Mouse (Mus musculus) spleen, adult 2 months (tissue): ENCODE results near the gene Arhgap23. TPM values are rescaled to one million over a fixed set of nuclear protein-coding genes. Genes with fewer than 3 reads are reported as not detected.

Experiments used
- DNase-seq, 2 experiments: peaks; one replicate each; pipeline versions ENCODE4 v3.0.0 to v3.0.0-alpha.2; 2012 to 2021; ENCODE audit warnings: low spot score in 2 of 2, low read depth in 1 of 2
- H3K27ac ChIP-seq: fragments of 200-500 bp; 2 replicates; pipeline ENCODE4 v1.5.1; 2012; ENCODE audit warnings: low read length, inconsistent platforms; ENCODE audit not compliant: insufficient read depth
- H3K27me3 ChIP-seq: fragments of 200-500 bp; 2 replicates; pipeline ENCODE4 v1.6.1; 2012; ENCODE audit warnings: mild to moderate bottlenecking, moderate library complexity, low read length, inconsistent platforms; ENCODE audit not compliant: control insufficient read depth, insufficient read depth
- H3K36me3 ChIP-seq: fragments of 200-500 bp; 2 replicates; pipeline ENCODE4 v1.6.1; 2012; ENCODE audit warnings: mild to moderate bottlenecking, low read length, inconsistent platforms; ENCODE audit not compliant: control insufficient read depth, insufficient read depth
- H3K4me1 ChIP-seq: fragments of 200-500 bp; 2 replicates; pipeline ENCODE4 v1.6.1; 2011; ENCODE audit warnings: inconsistent platforms; ENCODE audit not compliant: control insufficient read depth, insufficient read depth, insufficient read length
- H3K4me3 ChIP-seq: fragments of 200-500 bp; 2 replicates; pipeline ENCODE4 v1.5.1; 2011; ENCODE audit warnings: mild to moderate bottlenecking, inconsistent platforms; ENCODE audit not compliant: insufficient read depth, insufficient read length; ENCODE audit errors: extremely low read depth
- CTCF ChIP-seq: fragments of 200-500 bp; IDR thresholded peaks from 2 replicates; pipeline ENCODE4 v1.5.1; 2011; ENCODE audit warnings: mild to moderate bottlenecking, inconsistent platforms; ENCODE audit not compliant: insufficient read depth, insufficient read length, insufficient replicate concordance; ENCODE audit errors: extremely low read depth
- POLR2A ChIP-seq: fragments of 200-500 bp; IDR thresholded peaks from 2 replicates; pipeline ENCODE4 v1.6.1; 2011; ENCODE audit warnings: low read depth, low read length, inconsistent platforms
- WGBS: fragments of 180-500 bp; shearing (Covaris S2); methylation state at CpG from one replicate; pipeline ENCODE4 v1.1.7; 2018; 5-methylcytosine and 5-hydroxymethylcytosine counted together
- polyA plus RNA-seq: library from polyadenylated mRNA; depleted of rRNA; stranded (reverse); fragments of >200 nt; gene quantifications from 2 replicates; pipeline ENCODE4 v1.2.3, GENCODE M21; 2012

The Arhgap23 gene
- polyA plus RNA-seq, 1 experiment, result 39.7 TPM

DNA sequence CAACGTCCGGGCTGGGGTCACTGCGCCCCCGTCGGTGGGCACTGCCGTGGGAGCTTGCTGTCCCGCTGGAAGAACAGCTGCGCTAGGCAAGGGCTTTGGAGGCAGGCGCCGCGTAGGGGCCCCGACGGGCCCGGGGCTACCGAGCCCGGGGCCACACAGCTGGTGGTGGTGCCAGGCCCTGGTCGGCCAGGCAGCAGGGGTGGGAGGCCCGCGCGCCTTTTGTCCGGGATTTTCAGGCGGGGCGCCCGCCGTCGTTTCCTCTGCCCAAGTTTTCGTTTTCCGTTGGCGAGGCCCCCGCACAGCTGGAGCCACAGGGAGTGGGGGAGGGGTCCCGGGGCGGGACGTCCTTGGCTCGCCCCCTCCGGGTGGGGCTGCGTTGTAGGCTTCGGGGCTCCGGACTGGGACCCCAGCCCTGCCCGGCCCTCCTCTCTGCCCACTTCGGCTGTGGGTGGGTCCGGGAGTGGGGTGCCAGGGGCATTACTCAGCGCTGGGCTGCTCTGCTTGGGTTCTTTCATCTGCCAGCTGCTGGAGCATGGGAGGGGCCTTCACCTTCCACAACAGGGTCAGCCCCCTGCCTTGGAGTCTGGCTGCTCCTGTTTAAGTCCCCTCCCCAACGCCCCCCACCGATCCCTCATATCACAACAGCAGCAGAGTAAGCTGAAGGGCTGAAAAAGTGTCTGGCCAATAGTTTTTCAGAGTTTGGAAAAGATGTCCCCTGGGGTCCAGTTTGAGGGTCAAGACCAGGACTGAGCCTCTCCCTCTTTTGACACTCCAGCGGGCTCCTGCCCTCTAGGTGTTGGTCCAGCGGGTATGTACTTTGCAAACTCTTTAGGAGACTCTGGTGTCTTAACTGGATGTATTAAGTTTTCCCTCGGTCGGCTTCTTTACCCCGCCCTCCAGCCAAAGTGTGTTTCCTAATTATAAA is 641 bp downstream of the Arhgap23 start:
- Histone ChIP-seq H3K27ac (0 out of 2 replicates have a peak overlapping the region, but pooled peaks have one; percentile 23), H3K4me1 (peaks cover 5% of the 10 kb centered on the region), H3K36me3 (no peaks in the 10 kb centered on the region), H3K4me3 (peak overlapping the region; percentile 59), H3K27me3 (peaks cover 5% of the 10 kb centered on the region)
- no peak for DNase-seq
- WGBS, result 6% methylated on average over 42 of the region's 49 CpGs
- no peak for TF ChIP-seq POLR2A
- no peak for TF ChIP-seq CTCF

DNA sequence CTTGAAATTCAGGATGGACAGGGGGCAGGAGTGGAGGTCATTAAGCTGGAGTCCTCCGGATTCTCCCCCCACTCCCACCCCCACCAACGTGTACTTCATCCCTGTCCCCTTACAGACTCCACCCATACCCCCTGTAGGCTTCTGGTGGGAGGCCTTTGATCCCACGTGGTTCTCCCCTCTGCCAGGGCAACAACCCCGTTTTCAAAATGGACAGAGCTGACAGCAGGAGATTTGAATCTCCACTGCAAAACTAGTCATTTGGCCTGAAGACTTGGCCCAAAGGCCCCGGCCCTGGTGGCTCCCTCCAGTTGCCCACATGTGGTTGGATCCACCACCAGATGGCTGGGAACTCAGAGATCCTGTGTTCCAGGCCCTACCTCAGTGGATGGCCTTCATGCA is 1.3 kb downstream of the Arhgap23 start:
- H3K27me3 ChIP-seq, result peaks cover 5% of the 10 kb centered on the region
- peaks cover 5% of the 10 kb centered on the region for H3K4me1 ChIP-seq
- TF ChIP-seq CTCF (no peak), POLR2A (no peak)
- no peaks in the 10 kb centered on the region for H3K36me3 ChIP-seq
- WGBS, result 25% methylated on average over 5 of the region's 5 CpGs
- no peak for DNase-seq
- no peak overlapping the region for H3K27ac ChIP-seq
- no peak overlapping the region for H3K4me3 ChIP-seq

DNA sequence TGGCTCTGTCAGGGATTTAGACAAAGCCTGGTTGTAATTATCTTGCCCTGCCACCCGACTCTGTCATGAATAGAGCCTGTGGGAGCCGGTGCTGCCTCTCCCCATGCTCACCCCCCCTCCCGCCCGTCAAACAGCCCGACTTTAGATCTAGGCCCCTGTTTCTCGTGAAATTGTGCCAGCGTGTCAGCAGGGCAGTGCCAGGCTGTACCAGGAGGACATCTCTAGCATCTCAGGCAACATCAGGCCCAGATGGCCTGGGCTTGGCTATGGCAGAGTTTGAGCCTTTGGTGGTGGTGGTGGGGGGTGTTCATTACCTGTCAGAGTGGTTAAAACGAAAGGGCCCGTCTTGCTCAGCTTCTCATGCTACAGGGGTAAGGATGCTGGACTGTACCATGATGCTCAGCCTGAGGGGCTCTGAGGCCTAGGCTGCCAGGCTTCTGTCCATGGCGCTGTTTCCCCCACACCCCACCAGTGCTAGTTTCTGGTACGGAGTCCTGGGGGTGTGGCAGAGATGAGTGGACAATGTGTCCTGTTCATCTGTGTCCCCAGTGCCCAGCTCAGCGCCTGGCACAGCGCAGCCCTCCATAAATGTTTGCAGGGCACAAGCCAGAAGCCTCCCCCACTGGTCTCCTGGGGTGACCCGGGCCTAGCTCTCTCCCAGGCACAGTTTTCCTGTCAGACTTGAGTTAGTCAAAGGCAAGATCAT is 3.7 kb downstream of the Arhgap23 start:
- Histone ChIP-seq H3K4me1 (peaks cover 3% of the 10 kb centered on the region; the same call in 1 of the 2 replicates), H3K36me3 (no peaks in the 10 kb centered on the region), H3K27me3 (peaks cover 5% of the 10 kb centered on the region), H3K4me3 (no peak overlapping the region), H3K27ac (no peak overlapping the region)
- 83% methylated on average over 14 of the region's 14 CpGs for WGBS
- DNase-seq, result no peak
- no peak for TF ChIP-seq POLR2A
- TF ChIP-seq CTCF, result no peak

DNA sequence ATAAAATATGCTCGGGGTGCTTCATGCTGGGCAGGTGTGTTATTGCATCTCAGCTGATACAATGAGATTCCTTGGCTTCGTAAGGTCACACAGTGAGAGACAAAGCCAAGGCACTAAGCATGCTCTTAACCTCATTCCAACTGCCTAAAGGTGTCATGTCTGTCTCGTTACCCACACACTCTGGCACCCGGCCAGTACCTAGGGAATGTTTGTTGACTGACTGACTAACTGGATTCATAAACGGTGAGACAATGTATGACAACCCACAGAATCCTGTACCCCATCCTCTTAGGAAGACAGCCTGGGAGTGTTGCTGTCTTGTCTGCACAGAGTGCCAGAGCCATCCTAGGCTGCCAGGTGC is 4.2 kb downstream of the Arhgap23 start:
- WGBS, result 83% methylated on average over 5 of the region's 5 CpGs
- Histone ChIP-seq H3K4me1 (peaks cover 3% of the 10 kb centered on the region; the same call in 1 of the 2 replicates), H3K4me3 (no peak overlapping the region), H3K27ac (no peak overlapping the region), H3K27me3 (peaks cover 5% of the 10 kb centered on the region), H3K36me3 (no peaks in the 10 kb centered on the region)
- DNase-seq, result no peak
- TF ChIP-seq POLR2A, result no peak
- TF ChIP-seq CTCF, result no peak

DNA sequence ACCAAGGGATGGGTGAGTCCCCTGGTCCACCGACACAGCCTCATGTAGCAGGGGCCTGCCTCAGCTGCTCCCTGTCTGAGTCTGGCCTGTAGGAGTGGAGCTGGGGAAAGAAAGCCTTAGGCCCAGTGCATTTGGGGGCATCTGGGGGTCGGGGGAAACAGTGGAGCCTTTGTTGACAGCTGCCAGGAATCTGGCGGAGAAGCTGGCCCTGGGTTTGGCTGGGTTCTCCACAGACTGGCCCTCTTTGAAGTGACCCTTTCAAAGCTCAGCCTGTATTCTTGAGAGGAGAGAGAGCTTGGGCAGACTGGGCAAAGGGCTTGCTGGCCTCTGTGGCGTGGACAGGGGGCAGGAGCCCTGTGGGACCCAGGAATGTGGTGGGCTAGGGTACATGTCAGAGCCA is 7.2 kb downstream of the Arhgap23 start:
- DNase-seq, result no peak
- no peak overlapping the region for H3K27ac ChIP-seq
- 82% methylated on average over 4 of the region's 4 CpGs for WGBS
- TF ChIP-seq POLR2A (no peak), CTCF (no peak)
- H3K4me3 ChIP-seq, result no peak overlapping the region
- H3K27me3 ChIP-seq, result no peaks in the 10 kb centered on the region
- 0 out of 2 replicates have a peak, but pooled peaks cover under 1% of the 10 kb centered on the region for H3K4me1 ChIP-seq
- no peaks in the 10 kb centered on the region for H3K36me3 ChIP-seq

DNA sequence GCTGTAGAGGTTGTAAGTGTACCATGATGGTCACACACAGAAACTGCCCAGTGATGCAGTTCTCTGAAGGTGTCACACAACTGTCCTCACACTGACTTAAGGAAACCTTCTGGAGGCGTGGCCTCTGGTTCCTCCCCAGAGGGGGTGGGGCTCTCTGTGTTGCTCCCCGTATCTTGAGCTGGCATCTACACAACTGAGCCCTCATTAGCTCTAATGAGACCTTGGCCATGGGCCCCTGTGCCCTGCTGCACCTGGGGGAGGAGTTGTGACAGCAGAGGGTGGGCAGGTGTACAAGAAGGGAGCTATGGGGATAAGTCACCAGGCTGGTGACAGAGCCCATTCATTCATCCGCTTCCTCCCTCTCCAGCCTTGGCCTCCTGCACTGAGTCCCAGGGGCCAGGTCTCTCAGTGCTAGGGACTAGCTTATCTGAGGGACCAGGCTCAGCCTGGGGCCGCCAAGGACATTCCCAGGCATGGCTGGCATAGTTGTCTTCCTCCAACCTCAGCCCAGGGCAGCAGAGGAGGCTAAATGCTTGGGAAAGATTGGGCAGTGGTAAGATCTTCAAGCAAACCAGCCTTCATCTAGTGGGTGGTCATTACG is 8.9 kb downstream of the Arhgap23 start:
- no peak for TF ChIP-seq CTCF
- TF ChIP-seq POLR2A, result no peak
- WGBS, result 67% methylated on average over 5 of the region's 5 CpGs
- Histone ChIP-seq H3K27me3 (no peaks in the 10 kb centered on the region), H3K27ac (no peak overlapping the region), H3K4me3 (no peak overlapping the region), H3K4me1 (peaks cover 10% of the 10 kb centered on the region; the same call in 1 of the 2 replicates), H3K36me3 (no peaks in the 10 kb centered on the region)
- DNase-seq, result no peak

DNA sequence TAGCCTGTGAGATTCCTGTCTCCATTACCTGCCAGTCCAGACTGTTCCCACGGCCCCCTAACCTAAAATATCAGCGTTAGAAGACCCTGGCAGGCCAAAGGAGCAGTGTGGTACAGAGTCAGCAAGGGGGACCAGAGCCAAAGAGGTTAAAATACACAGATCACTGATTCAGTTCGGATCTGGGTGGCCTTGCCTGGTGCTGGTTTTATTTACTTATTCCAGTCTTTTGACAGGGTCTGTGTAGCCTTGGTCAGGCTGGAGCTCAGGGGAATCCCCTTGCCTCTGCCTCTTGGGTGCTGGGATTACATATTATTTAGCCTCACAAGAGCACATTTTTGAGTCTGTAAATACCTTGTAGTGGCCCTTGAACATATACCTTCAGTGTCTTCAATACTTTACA is 9.5 kb downstream of the Arhgap23 start:
- 94% methylated on average over 3 of the region's 3 CpGs for WGBS
- no peak for DNase-seq
- TF ChIP-seq CTCF (no peak), POLR2A (no peak)
- no peaks in the 10 kb centered on the region for H3K27me3 ChIP-seq
- no peaks in the 10 kb centered on the region for H3K36me3 ChIP-seq
- H3K4me1 ChIP-seq, result peaks cover 10% of the 10 kb centered on the region; the same call in 1 of the 2 replicates
- H3K4me3 ChIP-seq, result no peak overlapping the region
- no peak overlapping the region for H3K27ac ChIP-seq
